Mouse (Mus musculus): ENCODE data around the gene Inhbb. TPM values are rescaled to one million over a fixed set of nuclear protein-coding genes. Genes with fewer than 3 reads are reported as not detected.

Gene Inhbb
- polyA plus RNA-seq (2014; fragmentation: Illumina TruSeq; extraction: RNeasy Lipid Tissue Mini Kit (QIAGEN cat#74804); ENCODE audit: insufficient read depth, low read depth, low replicate concordance), result 6.0 TPM

DNA sequence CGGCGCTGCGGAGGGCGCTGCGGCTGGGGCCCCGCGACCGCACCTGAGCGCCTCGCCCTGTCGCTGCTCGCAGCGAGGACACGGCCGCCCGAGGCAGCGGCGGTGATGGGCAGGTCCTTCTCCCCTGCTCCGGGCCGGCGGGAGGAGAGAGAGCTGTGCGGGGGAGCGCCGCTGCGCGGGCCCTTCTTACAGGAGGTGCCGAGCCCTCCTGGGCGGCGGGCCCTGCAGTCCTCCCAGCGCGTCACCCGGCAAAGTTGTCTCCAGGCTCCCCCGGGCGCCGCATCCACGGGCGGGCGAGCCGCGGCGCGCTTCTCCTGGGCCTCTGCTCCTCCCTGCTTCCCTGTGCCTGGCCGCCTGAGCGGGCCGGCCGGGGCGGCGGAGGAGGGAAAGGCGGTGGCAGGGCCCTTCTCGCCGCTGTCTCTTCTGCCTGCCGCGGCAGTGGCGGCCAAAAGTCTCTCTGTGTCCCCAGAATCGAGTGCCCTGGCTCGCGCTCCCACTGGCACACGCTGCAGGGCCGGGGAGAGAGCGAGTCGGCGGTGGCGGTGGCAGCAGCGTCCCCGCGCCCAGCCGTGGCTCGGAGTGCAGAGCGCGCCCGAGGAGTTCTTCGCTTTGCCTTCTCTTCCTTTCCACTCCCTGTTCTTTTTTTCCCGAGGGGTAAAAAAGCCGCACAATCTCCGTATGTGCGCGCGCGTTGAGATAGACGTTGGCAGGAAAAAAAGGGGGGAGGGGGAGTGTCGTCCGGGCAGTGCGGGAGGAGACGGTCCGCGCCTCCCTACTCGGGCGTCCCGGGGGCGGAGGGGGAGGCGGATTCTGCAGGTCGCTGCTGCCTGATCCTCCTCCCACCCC is at the start of gene Inhbb:
TSS of gene Inhbb (minus strand) at position 673 of the 846 bp plus-strand sequence.

Other genes with a start within 250 kb of the Inhbb start
- 39.5 TPM for gene Ralb, start 82.5 kb upstream of the Inhbb start, polyA plus RNA-seq (2014; fragmentation: Illumina TruSeq; extraction: RNeasy Lipid Tissue Mini Kit (QIAGEN cat#74804); ENCODE audit: insufficient read depth, low read depth, low replicate concordance)
- 9.0 TPM for gene Tmem185b, start 103.9 kb upstream of the Inhbb start, polyA plus RNA-seq (2014; fragmentation: Illumina TruSeq; extraction: RNeasy Lipid Tissue Mini Kit (QIAGEN cat#74804); ENCODE audit: insufficient read depth, low read depth, low replicate concordance)
- gene Epb41l5, start 226.8 kb upstream of the Inhbb start, polyA plus RNA-seq (2014; fragmentation: Illumina TruSeq; extraction: RNeasy Lipid Tissue Mini Kit (QIAGEN cat#74804); ENCODE audit: insufficient read depth, low read depth, low replicate concordance), result 18.8 TPM